Mouse (Mus musculus): ENCODE results near the gene Lipt2.

DNA sequence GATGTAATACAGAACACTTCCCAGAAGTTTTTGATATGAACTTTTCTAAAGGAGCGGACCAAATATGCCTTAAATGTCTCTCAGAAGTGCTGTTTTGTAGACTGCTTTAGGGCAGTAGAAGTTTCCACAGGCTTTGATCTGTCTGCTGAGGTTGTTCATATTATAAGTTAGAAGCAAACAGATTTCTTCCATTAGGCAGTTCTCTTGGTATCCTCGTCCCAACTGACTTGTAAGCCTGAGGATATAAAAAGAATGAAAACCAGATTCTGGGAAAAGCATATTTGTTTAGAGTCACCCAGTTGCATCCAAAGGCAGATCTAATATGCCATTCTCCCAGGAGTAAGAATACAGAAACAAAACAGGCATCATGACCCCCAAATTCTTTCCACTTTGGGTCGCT lies 42.1 kb downstream of the Lipt2 start:
- no peak for TF ChIP-seq POLR2A (IDR thresholded peaks at IDR 0.05; ENCODE audit: borderline replicate concordance, insufficient read depth, low read length)
- no peak for TF ChIP-seq CTCF (IDR thresholded peaks at IDR 0.05; ENCODE audit: borderline replicate concordance, insufficient read depth, low read depth, low read length)

Data from cerebellum, adult 2 months (tissue).